Mouse (Mus musculus) G1E (cell line): ENCODE measurements around the gene Rnf167. TPM values are rescaled to one million over a fixed set of nuclear protein-coding genes. Genes with fewer than 3 reads are reported as not detected.

Experiments
- ATAC-seq: 2 replicates; pipeline ENCODE4 v1.8.0; 2016; ENCODE audit warnings: mild to moderate bottlenecking; ENCODE audit not compliant: insufficient number of reproducible peaks, poor library complexity, low FRiP score, severe bottlenecking; ENCODE audit errors: extremely low read depth
- DNase-seq: peaks from one replicate; pipeline ENCODE4 v3.0.0; 2012; ENCODE audit warnings: low spot score
- H3K27me3 ChIP-seq: 2 replicates; pipeline ENCODE4 v1.6.1; 2012; ENCODE audit warnings: mild to moderate bottlenecking, low read length, inconsistent platforms; ENCODE audit not compliant: insufficient read depth
- H3K36me3 ChIP-seq: replicated peaks from 2 replicates; pipeline ENCODE3; 2012; ENCODE audit warnings: mild to moderate bottlenecking, inconsistent platforms
- H3K4me1 ChIP-seq: 2 replicates; pipeline ENCODE4 v1.6.1; 2012; ENCODE audit warnings: low read depth, low read length, inconsistent platforms, mixed read lengths; ENCODE audit not compliant: insufficient read depth
- H3K4me3 ChIP-seq: 2 replicates; pipeline ENCODE4 v1.5.1; 2012; ENCODE audit warnings: low read depth, mild to moderate bottlenecking, inconsistent platforms, low read length, moderate library complexity, mixed read lengths
- H3K9me3 ChIP-seq: replicated peaks from 2 replicates; pipeline ENCODE4 v1.6.1; 2012; ENCODE audit warnings: inconsistent platforms
- CTCF ChIP-seq: IDR thresholded peaks from 2 replicates; pipeline ENCODE4 v1.5.1; 2012; ENCODE audit warnings: low read depth, low read length, inconsistent platforms, mixed read lengths
- GATA1 ChIP-seq: IDR thresholded peaks from 2 replicates; pipeline ENCODE4 v1.6.1; 2012; ENCODE audit warnings: borderline replicate concordance, low read length, inconsistent platforms, mixed read lengths
- GATA2 ChIP-seq: IDR thresholded peaks from 2 replicates; pipeline ENCODE4 v1.6.1; 2012; ENCODE audit warnings: low read depth, low read length, inconsistent platforms, borderline replicate concordance
- POLR2AphosphoS5 ChIP-seq: IDR thresholded peaks from 2 replicates; pipeline ENCODE4 v1.6.1; 2012; ENCODE audit warnings: low read depth, low read length, inconsistent platforms; ENCODE audit not compliant: insufficient replicate concordance
- TAL1 ChIP-seq: conservative IDR thresholded peaks from 2 replicates; pipeline ENCODE4 v1.6.1; 2012; ENCODE audit warnings: low read depth, low read length, inconsistent platforms, mixed read lengths
- polyA plus RNA-seq: library from polyadenylated mRNA; stranded (reverse); fragments of >175 nt; gene quantifications from 2 replicates; pipeline ENCODE4 v1.2.3, GENCODE M21; 2012
- total RNA-seq, 2 experiments: library from RNA; stranded (forward) in 1 of 2; stranded (reverse) in 1 of 2; fragments of 200-1000 nt in 1 of 2; fragments of >200 nt in 1 of 2; fragmentation: Nextera tagmentation in 1 of 2; gene quantifications; 2 replicates each; pipeline ENCODE4 v1.2.3; 2014 to 2017

Gene Rnf167
- total and polyA plus RNA-seq, 3 experiments, result 64.1 to 115 (median 81.3) TPM

GRCm38 (mm10) chr11:70678576-70678975 lies 31.5 kb downstream of the Rnf167 start:
- H3K4me1 ChIP-seq, result peaks cover 39% of the 10 kb centered on the region
- H3K36me3 ChIP-seq, result peaks cover 94% of the 10 kb centered on the region
- H3K4me3 ChIP-seq, result no peak overlapping the region
- H3K9me3 ChIP-seq, result no peaks in the 10 kb centered on the region
- no peaks in the 10 kb centered on the region for H3K27me3 ChIP-seq
- TF ChIP-seq GATA2, result no peak
- TF ChIP-seq CTCF, result no peak
- TF ChIP-seq GATA1, result no peak
- TF ChIP-seq TAL1, result no peak
- TF ChIP-seq POLR2AphosphoS5, result no peak
- DNase-seq, result no peak
- ATAC-seq, result no peak

- H3K27me3 ChIP-seq, result no peaks in the 10 kb centered on the region
- H3K4me1 ChIP-seq, result peaks cover 36% of the 10 kb centered on the region
- DNase-seq (no peak), ATAC-seq (no peak)
- H3K4me3 ChIP-seq, result no peak overlapping the region
- H3K9me3 ChIP-seq, result no peaks in the 10 kb centered on the region
- TF ChIP-seq CTCF (no peak), GATA2 (no peak), TAL1 (no peak), GATA1 (no peak), POLR2AphosphoS5 (no peak)
- peaks cover 94% of the 10 kb centered on the region for H3K36me3 ChIP-seq
Measured at GRCm38 (mm10) chr11:70679361-70679760, 32.3 kb downstream of the Rnf167 start.

- Histone ChIP-seq H3K9me3 (no peaks in the 10 kb centered on the region), H3K4me3 (no peak overlapping the region), H3K36me3 (peaks cover 94% of the 10 kb centered on the region), H3K4me1 (peaks cover 34% of the 10 kb centered on the region), H3K27me3 (no peaks in the 10 kb centered on the region)
- DNase-seq (peak; percentile 59), ATAC-seq (peak; percentile 75)
- TF ChIP-seq GATA1, result no peak
Measured at GRCm38 (mm10) chr11:70679894-70680293, 32.9 kb downstream of the Rnf167 start.

GRCm38 (mm10) chr11:70681170-70681569 lies 34.1 kb downstream of the Rnf167 start:
- H3K4me1 ChIP-seq, result peaks cover 34% of the 10 kb centered on the region
- peaks cover 94% of the 10 kb centered on the region for H3K36me3 ChIP-seq

GRCm38 (mm10) chr11:70681897-70682581 lies 35.0 kb downstream of the Rnf167 start:
- no peaks in the 10 kb centered on the region for H3K27me3 ChIP-seq
- DNase-seq (no peak), ATAC-seq (no peak)
- peaks cover 40% of the 10 kb centered on the region for H3K4me1 ChIP-seq
- H3K9me3 ChIP-seq, result no peaks in the 10 kb centered on the region
- H3K36me3 ChIP-seq, result peaks cover 90% of the 10 kb centered on the region
- no peak overlapping the region for H3K4me3 ChIP-seq
- TF ChIP-seq POLR2AphosphoS5 (no peak), CTCF (peak; percentile 36; the same call in 1 of the 2 replicates)

More at GRCm38 (mm10) chr11:70681170-70681569, 34.1 kb downstream of the Rnf167 start:
- no peak for TF ChIP-seq GATA1
- no peak for TF ChIP-seq TAL1
- TF ChIP-seq POLR2AphosphoS5, result no peak
- no peak for TF ChIP-seq GATA2
- TF ChIP-seq CTCF, result no peak
- ATAC-seq, result no peak
- H3K9me3 ChIP-seq, result no peaks in the 10 kb centered on the region
- DNase-seq, result no peak
- no peak overlapping the region for H3K4me3 ChIP-seq
- H3K27me3 ChIP-seq, result no peaks in the 10 kb centered on the region

GRCm38 (mm10) chr11:70683640-70684039 lies 36.6 kb downstream of the Rnf167 start:
- no peak for TF ChIP-seq POLR2AphosphoS5
- no peak for TF ChIP-seq TAL1
- no peak for TF ChIP-seq CTCF
- TF ChIP-seq GATA1, result no peak
- no peak for TF ChIP-seq GATA2
- no peak overlapping the region for H3K4me3 ChIP-seq
- peaks cover 76% of the 10 kb centered on the region for H3K36me3 ChIP-seq
- DNase-seq (no peak), ATAC-seq (no peak)
- no peaks in the 10 kb centered on the region for H3K9me3 ChIP-seq
- peaks cover 53% of the 10 kb centered on the region for H3K4me1 ChIP-seq
- H3K27me3 ChIP-seq, result no peaks in the 10 kb centered on the region
